Mouse (Mus musculus) right cerebral cortex, postnatal 10 days (tissue): Measurements from ENCODE around the gene Pecam1.
"Not testable (repeated sequence)": the region's sequence is repeated elsewhere in the genome, so short reads cannot be mapped to it uniquely, and the experiment has no call there.

Source experiments
- DNase-seq, 2 experiments: peaks; one replicate each; pipeline ENCODE4 v3.0.0; 2021; ENCODE audit warnings: low spot score in 2 of 2

Gene Pecam1

DNA sequence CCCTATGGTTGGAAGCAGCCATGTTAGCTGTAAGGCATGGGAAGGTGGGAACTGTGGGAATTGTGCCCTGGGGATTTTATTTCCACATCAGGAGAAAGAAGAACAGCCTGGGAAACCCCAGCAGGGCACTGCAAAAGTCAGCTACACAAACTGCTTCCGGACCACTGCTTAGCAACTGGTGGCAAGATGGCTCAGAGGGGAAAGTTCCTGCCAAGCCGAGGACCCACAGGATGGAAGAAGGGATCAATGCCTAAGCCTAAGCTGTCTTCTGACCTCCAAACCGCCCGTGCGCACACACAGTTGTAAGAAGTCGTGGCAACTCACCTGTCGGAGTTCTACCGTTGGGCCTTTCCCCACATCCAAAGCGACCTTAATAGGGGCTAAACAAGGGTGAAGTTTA is 22.6 kb upstream of the Pecam1 start:
- no peak for DNase-seq

DNA sequence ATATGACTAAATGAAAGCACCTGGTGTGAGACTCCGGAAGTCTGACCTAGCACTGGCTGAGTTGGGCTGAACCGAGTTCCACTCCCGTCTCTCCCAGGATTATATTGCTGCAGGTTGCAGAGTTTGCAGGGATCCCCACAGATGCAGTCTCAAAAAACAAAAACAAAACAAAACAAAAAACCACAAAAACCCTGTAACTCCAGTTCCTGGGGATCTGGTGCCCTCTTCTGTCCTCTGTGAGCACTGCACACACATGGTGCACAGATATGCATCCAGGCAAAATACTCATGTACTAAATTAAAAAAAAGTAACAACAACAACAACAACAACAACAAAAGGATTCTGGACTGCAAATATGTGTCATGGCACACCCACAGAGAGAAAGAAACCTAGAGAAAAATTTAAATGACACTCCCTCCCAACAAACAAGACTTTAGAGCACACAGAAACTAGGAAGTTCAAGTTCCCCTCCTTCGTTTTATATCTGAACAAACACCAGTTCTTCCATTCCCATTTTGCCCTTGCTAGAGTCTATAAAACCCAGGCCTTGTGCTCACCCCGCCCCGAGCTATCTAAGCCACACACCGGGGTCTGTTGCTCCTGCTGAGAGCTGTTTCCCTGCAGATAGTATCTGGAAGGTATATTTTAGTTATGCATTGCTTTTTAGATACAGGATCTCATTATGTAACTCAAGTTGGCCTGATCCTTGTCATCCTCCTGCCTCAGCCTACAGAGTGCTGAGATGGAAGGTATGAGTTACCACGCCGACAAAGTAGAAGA is 20.0 kb upstream of the Pecam1 start:
- peak in 1 of 2 experiments; percentile 23 for DNase-seq

DNA sequence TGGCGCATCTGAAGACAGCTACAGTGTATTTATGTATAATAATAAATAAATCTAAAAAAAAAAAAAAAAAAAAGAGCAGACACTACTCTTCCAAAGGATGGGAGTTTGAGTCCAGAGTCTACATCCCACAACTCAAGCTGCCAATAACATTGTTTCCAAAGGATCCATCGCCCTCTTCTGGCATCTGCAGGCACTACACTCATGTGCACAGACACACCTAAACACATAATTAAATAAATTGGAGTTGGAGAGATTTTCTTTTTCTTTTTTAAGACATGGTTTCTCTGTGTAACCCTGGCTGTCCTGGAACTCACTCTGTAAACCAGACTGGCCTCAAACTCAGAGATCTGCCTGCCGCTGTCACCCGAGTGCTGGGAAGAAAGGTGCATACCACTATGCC is 17.1 kb upstream of the Pecam1 start:
- peak in 1 of 2 experiments; percentile 17 for DNase-seq

DNA sequence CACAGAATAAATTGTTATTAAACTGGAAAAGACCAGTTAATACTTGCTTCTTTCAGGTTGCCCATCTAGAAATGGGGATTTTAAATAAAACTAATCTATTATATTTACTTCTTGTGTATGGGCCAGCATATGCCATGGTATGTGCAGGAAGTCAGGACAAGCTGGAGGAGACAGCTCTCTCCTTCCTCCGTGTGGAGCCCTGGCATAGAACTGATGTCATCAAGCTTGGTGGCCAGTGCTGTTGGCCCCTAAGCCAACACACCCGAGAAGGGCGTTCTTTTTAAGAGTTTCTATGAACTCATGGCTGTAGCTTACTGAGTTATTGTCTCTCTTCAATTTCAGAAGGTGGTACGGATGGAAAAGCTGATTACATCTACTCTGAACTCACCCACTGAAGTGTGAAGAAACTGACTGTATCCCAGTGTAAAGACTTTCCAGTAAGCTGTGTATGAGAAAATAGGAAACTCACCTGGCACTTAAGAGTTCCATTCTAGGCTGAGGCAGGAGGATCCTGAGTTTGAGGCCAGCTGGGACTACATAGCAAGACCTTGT is 16.3 kb upstream of the Pecam1 start:
- no peak for DNase-seq

DNA sequence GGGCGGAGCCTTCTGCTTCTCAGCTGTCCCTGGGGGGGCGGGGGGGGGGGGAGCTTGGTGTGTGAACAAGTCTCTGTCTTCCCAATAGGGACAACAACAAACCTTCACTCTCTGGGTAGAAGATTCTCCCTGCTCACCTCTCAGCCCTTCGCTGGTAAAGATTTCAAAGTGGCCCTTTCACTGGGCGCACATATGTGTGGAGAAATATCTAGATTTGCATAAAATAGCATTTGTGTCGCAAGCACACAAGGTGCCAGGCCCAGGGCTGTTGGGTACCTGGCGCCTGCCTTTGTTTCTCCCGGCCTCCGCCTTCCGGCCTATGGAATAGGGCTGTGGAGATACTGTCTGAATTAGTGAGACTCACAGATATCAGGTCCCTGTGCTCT is 12.4 kb upstream of the Pecam1 start:
- no peak for DNase-seq

DNA sequence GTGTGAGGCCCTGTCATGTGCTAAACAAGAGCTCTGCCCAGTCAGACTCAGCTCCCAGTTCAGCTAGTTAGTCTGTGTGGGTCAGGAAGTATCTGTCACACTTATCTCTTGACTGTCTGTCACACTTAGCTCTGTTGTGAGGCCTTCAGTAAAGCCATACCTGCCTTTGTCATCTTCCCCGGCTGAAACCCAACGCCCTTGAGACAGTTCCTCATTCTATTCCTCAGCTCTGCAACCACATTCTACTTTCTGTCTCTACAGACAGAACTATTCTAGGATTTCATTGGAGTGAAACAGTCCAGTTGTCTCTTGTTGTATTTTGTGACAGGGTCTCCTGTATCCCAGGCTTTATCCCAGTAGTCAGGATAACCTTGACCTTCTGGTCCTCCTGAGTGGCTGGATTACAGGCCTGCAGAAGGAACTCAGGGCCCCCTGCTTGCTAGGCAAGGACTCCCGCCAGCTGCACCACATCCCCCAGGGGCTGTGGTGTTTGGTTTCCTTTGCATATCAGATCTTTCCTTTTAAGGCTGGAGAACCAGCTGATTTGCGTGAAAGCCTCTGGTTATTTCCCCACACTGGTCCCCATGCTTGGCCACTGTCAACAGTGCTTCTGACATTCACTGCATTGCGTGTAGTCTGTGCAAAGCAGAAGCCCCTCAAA is 11.8 kb upstream of the Pecam1 start:
- DNase-seq = no peak

DNA sequence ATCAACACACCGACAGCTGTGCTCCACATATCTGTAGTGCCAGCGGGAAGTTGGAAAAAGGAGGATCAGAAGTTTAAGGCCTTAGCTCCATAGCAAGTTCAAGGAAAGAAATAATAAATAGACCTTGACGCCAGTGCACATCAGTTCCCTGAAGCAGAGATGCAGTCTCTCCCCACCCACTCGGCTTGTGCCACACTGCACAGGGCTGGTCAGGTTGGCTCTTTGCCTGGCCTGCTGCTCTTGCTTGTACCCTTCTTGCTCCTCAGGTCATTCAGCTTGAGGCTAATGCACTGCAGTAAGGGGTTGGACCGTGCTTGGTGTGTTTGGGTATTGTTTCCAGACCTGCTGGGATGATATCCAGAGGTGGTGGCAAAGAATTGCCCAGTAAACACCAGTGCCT is 10.1 kb upstream of the Pecam1 start:
- no peak for DNase-seq

DNA sequence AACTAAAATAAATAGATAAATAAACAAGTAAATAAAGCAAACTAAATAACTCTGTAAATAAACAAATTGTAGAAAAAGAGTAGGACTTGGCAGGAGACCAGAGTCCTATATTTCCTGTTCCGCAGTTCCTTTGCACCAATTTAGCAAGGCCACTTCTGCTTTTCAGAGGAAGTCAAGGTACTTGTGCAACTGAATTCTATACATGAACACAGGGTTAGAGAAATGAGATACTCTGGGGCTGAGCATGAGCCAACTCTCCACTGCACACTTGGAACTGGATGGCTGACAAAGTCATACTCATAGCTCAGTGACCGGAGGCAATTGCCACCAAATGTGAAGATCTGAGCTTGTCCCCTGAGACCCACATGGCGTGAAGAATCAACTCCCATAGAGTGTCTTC is 8.6 kb upstream of the Pecam1 start:
- no peak for DNase-seq

DNA sequence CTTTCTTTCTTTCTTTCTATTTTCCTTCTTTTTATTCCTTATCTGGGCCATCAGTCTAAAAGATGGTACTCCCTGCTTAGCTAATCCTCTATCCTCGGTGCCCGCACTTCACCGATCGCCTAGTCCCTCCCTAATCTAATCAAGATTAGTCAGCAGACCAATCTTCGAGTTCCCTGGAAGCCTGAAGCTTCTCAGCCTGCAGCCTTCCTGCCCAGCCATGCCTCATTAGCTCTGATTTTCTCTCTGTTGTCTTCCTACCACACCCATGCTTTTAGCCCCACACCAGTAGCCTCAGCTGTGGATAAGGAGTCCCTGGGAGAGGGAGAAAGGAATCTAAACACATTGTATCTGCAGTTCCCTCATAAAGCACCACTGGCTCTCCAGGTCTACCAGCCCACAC is 5.2 kb upstream of the Pecam1 start:
- DNase-seq = no peak

DNA sequence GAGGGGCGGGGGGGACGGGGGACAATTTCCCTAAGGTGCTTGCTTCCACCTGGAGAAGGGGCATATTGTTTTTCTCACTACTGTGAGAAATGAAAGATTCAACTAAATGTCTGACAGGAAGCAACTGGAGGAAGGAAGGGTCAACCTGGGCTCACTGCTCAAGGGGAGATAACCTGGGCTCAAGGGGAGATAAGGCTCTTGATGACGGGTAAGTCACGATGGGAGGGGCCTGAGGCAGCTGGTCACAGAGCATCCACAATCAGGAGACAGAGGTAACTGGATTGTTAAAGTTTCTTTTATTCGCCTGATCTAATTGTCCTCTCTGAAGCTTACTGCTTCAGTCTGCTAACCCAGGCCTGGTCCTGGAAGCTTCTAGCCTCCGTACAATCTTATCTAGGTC is 2.9 kb upstream of the Pecam1 start:
- DNase-seq = no peak

DNA sequence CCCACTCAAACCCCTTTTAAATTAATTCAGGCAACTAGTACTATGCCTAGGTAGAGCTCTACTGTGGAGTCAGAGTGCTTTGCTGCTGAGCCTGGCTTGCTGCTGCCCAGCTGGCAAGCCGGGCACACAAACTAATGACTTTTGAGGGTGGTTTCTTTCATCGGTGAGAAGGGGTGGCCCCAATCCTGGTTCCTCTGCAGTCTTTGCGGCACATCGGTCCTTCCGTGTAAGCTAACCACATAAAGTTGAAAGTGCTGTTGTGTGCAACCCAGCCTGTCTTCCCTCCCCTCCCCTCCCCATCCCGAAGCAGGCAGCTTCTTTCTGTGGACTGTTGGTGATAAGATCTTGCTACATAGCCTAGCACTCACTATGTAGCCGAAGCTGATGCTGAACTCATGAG is 1.7 kb upstream of the Pecam1 start:
- peak; percentile 39 to 47 for DNase-seq

DNA sequence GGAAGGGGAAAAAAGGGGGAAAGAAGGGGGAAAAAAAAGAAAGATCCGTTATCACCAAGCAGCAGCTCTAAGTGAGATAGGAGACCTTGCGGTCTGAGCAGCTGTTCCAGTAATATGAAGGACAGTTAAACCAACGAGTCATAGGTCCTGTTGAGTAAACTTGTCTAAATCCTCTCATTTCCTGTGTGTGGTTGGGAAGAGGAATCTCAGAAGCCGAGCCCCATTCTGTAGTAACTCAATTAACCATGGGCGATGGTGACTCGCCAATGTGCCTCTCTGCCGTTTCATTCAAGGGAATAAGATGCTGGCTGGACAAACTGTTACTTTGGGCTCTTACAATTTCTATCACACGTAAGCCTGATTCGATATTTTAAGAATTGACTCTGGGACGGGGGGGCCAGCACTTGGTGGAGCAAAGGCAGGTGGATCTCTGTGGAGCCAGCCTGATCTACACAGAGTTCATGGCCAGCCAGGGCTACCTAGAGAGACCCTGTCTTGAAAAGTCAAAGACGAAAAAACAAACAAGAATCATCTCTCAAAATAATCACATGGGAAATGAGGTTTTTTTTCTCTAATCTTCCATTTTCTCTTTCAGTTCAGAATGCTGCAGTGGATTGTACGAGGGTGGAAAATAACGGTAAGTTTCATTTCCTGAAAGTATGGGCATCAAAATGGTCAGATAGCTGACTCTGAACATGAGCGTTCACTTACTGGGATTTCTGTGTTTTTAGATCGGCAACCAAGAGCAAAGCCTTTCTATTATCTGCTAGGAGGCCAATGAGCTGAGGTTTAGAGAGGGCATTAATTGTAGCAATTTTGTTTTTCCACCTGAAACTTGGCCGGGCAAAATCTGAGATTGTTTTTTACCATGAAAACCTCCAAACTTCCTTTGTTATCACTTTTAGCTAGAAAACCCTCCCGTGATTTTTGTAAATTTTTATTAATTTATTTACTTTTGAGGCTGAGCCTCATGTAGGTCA is 901 bp upstream of the Pecam1 start, which contains the start of gene Milr1:
Gene Milr1, plus strand, starts transcription at position 188 of the 980 bp plus-strand sequence.
- DNase-seq = no peak

DNA sequence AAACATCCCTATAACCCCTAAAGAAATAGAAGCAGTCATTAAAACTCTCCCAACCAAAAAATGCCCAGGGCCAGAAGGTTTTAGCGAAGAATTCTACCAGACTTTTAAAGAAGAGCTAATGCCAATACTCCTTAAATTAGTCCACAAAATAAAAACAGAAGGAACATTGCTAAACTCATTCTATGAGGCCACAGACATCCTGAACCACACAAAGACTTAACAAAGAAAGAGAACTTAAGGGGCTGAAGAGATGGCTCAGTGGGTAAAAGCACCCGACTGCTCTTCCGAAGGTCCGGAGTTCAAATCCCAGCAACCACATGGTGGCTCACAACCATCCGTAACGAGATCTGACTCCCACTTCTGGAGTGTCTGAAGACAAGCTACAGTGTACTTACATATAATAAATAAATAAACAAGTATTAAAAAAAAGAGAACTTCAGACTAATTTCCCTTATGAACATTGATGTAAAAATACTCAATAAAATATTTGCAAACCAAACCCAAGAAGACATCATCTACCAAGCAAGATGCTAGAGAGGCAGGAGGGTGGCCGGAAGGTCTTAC is 789 bp downstream of the Pecam1 start:
- not testable (repeated sequence) for DNase-seq

DNA sequence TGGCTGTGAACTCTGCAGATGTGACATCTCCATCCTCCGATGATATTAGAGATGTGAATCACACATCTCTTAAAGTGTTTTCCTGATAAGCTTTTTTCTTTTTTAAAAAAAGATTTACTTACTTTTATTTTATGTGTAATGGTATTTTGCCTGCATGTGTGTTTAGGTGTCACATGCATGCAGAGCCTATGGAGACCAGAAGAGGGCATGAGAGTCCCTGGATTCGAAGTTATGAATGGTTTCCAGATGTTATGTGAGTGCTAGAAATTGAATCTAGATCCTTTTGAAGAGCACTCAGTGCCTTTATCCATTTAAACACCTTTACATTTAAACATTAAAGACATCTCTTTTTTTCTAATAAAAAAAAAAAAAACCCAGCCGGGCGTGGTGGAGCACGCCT is 5.5 kb downstream of the Pecam1 start:
- no peak for DNase-seq

DNA sequence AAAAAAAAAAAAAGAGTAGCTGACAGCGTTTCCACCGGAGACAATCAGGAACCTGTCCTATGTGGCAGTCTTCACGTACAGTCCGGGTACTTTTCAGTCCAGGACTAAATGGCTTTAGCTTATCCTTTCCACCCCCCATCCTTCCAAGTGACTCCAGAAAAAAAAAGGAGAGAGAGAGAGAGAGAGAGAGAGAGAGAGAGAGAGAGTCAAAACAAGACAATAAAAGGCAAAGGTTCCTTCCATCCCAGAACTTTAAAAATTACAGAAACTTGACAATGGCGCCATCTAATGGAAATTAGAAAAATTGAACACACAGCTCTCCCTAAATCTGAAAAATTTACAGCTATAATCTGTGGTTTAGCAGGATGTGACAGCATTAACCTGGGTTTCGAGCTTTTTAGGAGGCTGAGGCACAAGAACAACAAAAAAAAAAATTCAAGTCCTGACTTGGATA is 8.0 kb downstream of the Pecam1 start:
- no peak for DNase-seq

DNA sequence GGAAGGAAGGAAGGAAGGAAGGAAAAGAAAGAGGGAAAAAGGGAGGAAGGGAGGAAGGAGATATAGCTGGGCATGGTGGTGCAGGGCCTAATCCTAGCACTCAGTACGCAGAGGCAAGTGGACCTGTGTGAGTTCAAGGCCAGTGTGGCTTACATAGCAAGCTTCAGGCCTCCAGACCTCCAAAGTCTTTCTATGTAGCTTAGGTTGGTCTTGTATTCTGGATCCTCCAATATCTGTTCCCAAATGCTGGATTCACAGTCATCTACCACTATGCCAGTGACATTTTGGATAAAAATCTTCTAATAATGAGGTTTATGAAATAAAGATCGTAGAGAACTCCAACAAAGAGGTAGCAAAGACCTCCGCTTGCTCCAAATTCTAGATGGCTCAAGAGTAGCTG is 8.6 kb downstream of the Pecam1 start:
- no peak for DNase-seq

DNA sequence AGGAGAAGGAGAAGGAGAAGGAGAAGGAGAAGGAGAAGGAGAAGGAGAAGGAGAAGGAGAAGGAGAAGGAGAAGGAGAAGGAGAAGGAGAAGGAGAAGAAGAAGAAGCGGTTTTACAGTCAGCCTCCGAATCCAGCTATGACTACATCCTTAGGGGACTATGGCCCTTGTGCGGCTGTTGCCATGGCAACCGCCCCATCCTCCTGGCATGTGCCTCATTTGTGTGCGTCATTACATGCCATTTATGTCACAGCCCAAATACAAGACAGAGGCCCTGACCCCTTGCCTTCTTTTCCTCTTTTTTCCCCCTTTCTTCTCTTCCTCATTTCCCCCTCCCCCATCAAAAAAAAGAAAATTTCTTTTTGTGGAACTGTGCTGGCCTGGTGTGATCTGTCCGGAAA is 9.2 kb downstream of the Pecam1 start:
- peak; percentile 57 to 58 for DNase-seq

DNA sequence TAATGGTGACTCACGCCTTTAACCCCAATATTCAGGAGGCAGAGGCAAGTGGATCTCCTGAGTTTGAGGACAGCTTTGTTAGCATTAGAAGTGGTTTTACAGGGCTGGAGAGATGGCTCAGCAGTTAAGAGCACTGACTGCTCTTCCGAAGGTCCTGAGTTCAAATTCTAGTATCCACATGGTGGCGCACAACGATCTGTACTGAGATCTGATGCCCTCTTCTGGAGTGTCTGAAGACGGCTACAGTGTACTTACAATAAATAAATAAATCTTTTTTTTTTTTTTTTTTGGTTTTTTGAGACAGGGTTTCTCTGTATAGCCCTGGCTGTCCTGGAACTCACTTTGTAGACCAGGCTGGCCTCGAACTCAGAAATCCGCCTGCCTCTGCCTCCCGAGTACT is 9.7 kb downstream of the Pecam1 start:
- not testable (repeated sequence) for DNase-seq

DNA sequence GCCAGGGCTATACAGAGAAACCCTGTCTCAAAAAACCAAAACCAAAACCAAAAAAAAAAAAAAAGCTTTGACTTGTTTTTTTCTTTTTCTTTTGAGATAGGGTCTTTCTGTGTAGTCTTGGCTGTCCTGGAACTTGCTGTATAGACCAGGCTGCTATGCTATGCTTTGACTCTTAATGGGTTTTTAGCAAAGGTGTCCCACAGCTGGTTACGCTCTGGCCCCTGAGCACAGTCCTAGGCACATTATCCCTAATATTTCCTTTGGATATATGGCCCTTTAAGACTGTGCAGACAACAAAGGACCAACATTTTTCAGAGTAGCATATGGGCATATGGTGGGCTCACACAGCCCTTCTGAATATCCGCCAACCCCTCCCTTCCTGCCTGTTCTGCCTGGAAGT is 11.3 kb downstream of the Pecam1 start:
- DNase-seq = no peak

DNA sequence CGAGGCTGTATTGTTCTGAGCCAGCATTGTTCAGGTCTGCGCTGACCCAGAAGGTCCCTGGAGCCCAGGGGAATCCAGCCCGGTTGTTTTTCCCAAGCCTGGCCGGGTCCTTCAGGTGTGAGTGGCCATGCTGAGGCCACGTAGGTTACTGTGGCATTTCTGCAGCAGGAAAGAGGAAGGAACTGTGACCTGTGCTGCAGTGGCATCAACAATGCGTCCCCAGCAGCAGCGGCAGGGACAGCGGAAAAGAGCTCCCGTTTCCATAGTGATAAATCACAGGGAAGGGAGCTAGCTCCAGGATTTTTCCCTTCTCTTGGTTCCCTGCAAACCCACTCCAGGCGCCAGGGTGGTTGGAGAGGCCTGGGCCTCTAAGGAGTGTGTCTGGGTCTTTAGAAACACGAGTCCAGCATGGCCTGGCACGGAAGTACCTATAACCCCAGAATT is 13.2 kb downstream of the Pecam1 start:
- peak; percentile 69 to 74 for DNase-seq

DNA sequence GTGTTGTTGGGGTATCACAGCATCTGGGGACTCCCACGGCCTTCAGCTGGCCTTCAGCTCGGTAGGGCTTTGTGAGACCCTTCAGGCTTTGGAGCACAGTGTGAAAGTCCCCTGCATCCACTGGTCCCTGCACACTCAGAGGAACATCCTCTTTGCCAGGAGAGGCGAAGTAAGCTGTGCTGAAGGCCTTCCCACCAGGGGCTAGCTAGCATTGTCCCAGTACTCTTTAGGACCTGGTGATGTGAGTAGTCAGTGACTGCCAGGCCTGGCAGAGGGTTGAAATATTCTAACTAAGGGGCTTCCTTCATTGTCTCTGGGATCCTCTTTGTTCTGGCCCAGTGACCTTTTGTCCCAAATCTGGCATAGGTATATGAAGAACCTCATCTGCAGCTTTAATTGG is 13.8 kb downstream of the Pecam1 start:
- no peak for DNase-seq
